Mouse (Mus musculus) urinary bladder, adult 2 months (tissue): ENCODE measurements around the gene Coasy. TPM values are rescaled to one million over a fixed set of nuclear protein-coding genes. Genes with fewer than 3 reads are reported as not detected.

Experiments
- DNase-seq: peaks from one replicate; pipeline ENCODE4 v3.0.0; 2022; ENCODE audit warnings: low spot score
- polyA plus RNA-seq: library from polyadenylated mRNA; depleted of rRNA; stranded (reverse); fragments of >200 nt; gene quantifications from 2 replicates; pipeline ENCODE4 v1.2.3, GENCODE M21; 2012

The Coasy gene
- polyA plus RNA-seq, 1 experiment = 38.8 TPM

- DNase-seq = no peak
These were observed 19.2 kb upstream of the Coasy start for GRCm38 (mm10) chr11:101062971-101063675.

GRCm38 (mm10) chr11:101063676-101064327 is 18.6 kb upstream of the Coasy start:
- DNase-seq = no peak

- no peak for DNase-seq
These were observed 17.9 kb upstream of the Coasy start for GRCm38 (mm10) chr11:101064462-101064861.

GRCm38 (mm10) chr11:101065002-101065401 is 17.4 kb upstream of the Coasy start:
- DNase-seq = no peak

- DNase-seq = peak; percentile 72
These were observed 15.6 kb upstream of the Coasy start for GRCm38 (mm10) chr11:101066549-101067412.

- DNase-seq = peak; percentile 93
These were observed 12.8 kb upstream of the Coasy start, which contains the start of gene Naglu for GRCm38 (mm10) chr11:101069391-101070188. Gene Naglu, plus strand, starts transcription at chr11:101070012.

- no peak for DNase-seq
These were observed 12.2 kb upstream of the Coasy start for GRCm38 (mm10) chr11:101070189-101070527.

- no peak for DNase-seq
These were observed 11.4 kb upstream of the Coasy start for GRCm38 (mm10) chr11:101070987-101071386.

- no peak for DNase-seq
These were observed 10.4 kb upstream of the Coasy start for GRCm38 (mm10) chr11:101071810-101072428.

- no peak for DNase-seq
These were observed 4.2 kb upstream of the Coasy start, which contains the start of gene Hsd17b1 for GRCm38 (mm10) chr11:101078121-101078520. Gene Hsd17b1, plus strand, starts transcription at chr11:101078411.

GRCm38 (mm10) chr11:101079746-101080145 is 2.6 kb upstream of the Coasy start:
- DNase-seq = no peak

- no peak for DNase-seq
These were observed 1.9 kb upstream of the Coasy start for GRCm38 (mm10) chr11:101080421-101080820.

- DNase-seq = no peak
These were observed 706 bp upstream of the Coasy start for GRCm38 (mm10) chr11:101081659-101082058.

GRCm38 (mm10) chr11:101083083-101083697 is 825 bp downstream of the Coasy start:
- no peak for DNase-seq

GRCm38 (mm10) chr11:101084246-101084645 is 1.9 kb downstream of the Coasy start:
- DNase-seq = no peak

GRCm38 (mm10) chr11:101084811-101085210 is 2.4 kb downstream of the Coasy start:
- DNase-seq = no peak

GRCm38 (mm10) chr11:101085617-101086322 is 3.4 kb downstream of the Coasy start:
- DNase-seq = no peak

GRCm38 (mm10) chr11:101086323-101086674 is 3.9 kb downstream of the Coasy start:
- no peak for DNase-seq

- peak; percentile 72 for DNase-seq
These were observed 4.7 kb downstream of the Coasy start, which contains the start of gene Mlx for GRCm38 (mm10) chr11:101086756-101087681. Gene Mlx, plus strand, starts transcription at chr11:101087277.
